Mouse (Mus musculus) forebrain, embryonic 15.5 days (tissue): ENCODE results near the gene Endou. TPM values are rescaled to one million over a fixed set of nuclear protein-coding genes. Genes with fewer than 3 reads are reported as not detected.

Experiments used
- ATAC-seq: fragments of 200-750 bp; cut with Nextera tagmentation; replicated peaks from 2 replicates; pipeline ENCODE4 v1.8.0; 2017; ENCODE audit warnings: mild to moderate bottlenecking, moderate TSS enrichment, moderate library complexity
- H3K27ac ChIP-seq: fragments of 300-500 bp; sonication (generic); replicated peaks from 2 replicates; pipeline ENCODE4 v1.5.1; 2015; ENCODE audit warnings: mild to moderate bottlenecking, inconsistent platforms
- H3K27me3 ChIP-seq: fragments of 300-500 bp; sonication (generic); 2 replicates; pipeline ENCODE4 v1.6.1; 2015; ENCODE audit warnings: inconsistent platforms
- H3K36me3 ChIP-seq: fragments of 300-500 bp; sonication (generic); 2 replicates; pipeline ENCODE4 v1.6.1; 2015; ENCODE audit warnings: mild to moderate bottlenecking, inconsistent platforms
- H3K4me1 ChIP-seq: fragments of 300-500 bp; sonication (generic); 2 replicates; pipeline ENCODE4 v1.6.1; 2015; ENCODE audit warnings: inconsistent platforms
- H3K4me2 ChIP-seq: fragments of 300-500 bp; sonication (generic); replicated peaks from 2 replicates; pipeline ENCODE4 v1.6.1; 2015; ENCODE audit warnings: mild to moderate bottlenecking, inconsistent platforms
- H3K4me3 ChIP-seq: fragments of 300-500 bp; sonication (generic); 2 replicates; pipeline ENCODE4 v1.5.1; 2015; ENCODE audit warnings: mild to moderate bottlenecking, inconsistent platforms
- H3K9ac ChIP-seq: fragments of 300-500 bp; sonication (generic); replicated peaks from 2 replicates; pipeline ENCODE4 v1.6.1; 2015; ENCODE audit warnings: mild to moderate bottlenecking, inconsistent platforms
- H3K9me3 ChIP-seq: fragments of 300-500 bp; sonication (generic); 2 replicates; pipeline ENCODE4 v1.6.1; 2016; ENCODE audit warnings: inconsistent platforms
- WGBS: fragments of 180-500 bp; shearing (Covaris S2); methylation state at CpG from one replicate; pipeline ENCODE4 v1.1.7; 2015; ENCODE audit warnings: mixed read lengths; 5-methylcytosine and 5-hydroxymethylcytosine counted together
- polyA plus RNA-seq: library from polyadenylated mRNA; unstranded; fragments of >200 nt; fragmentation: Nextera tagmentation; extraction: Ambion mirVana; gene quantifications from 2 replicates; pipeline ENCODE4 v1.2.1, GENCODE M21; 2015

Gene Endou
- 0.22 TPM in 1 of 2 replicates, not detected in the other for polyA plus RNA-seq

DNA sequence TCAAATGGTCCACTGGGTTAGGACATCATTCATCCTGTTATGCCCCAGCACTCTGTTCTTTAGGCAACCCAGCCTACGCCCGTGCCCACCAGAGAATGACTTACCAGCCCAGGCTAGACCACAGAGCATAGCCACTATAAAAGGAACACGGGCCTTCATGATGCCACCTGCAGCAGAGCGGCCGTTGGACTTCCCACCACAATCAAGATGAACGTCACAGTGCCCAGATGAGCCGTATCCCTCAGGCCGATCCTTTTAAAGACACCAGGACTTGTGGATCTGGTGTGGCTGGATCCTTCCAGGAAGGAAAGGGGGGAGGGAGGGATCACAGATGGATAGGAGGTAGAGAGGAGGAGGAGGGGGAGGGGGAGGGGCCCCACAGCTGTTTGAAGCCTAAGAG is at the start of gene Endou:
Endou (minus strand) TSS at position 229 of the 400 bp plus-strand sequence.
- Histone ChIP-seq H3K27ac (no peak within 1 kb of the TSS), H3K9me3 (no peaks in the 10 kb centered on the region), H3K4me3 (no peak within 1 kb of the TSS), H3K9ac (no peak within 1 kb of the TSS), H3K4me1 (no peaks in the 10 kb centered on the region), H3K4me2 (no peak within 1 kb of the TSS), H3K27me3 (no peaks in the 10 kb centered on the region), H3K36me3 (no peaks in the 10 kb centered on the region)
- WGBS: 93% methylated on average over 8 of the region's 8 CpGs
- ATAC-seq: no peak

DNA sequence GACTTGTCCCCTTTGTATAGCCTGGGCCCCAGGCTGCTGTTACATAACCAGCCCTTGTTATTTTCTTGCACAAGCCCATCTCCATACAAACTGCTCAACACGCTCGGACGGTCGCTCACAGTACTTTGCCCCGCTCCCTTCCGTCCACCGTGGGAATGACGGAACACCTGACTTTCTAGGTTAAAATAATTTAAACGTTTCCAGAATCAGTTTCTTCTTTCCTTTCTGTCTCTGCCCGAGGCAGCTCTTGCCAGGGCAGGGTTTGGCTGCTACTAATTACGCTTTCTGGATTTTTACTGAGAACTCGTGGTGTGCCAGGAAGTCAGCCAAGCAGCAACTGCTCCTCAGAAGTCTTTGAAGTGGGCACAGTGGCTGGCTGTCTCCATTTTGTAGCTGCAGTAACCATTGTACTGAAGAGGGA is 49.5 kb upstream of the Endou start:
- H3K9ac ChIP-seq: no peak overlapping the region
- H3K4me3 ChIP-seq: no peak overlapping the region
- peaks cover 30% of the 10 kb centered on the region for H3K4me1 ChIP-seq
- H3K27me3 ChIP-seq: peaks cover 10% of the 10 kb centered on the region; the same call in 1 of the 2 replicates
- no peak overlapping the region for H3K4me2 ChIP-seq
- peak overlapping the region; percentile 7; the same call in 1 of the 2 replicates for H3K27ac ChIP-seq
- no peaks in the 10 kb centered on the region for H3K9me3 ChIP-seq
- 50% methylated on average over 12 of the region's 12 CpGs for WGBS
- no peaks in the 10 kb centered on the region for H3K36me3 ChIP-seq
- no peak for ATAC-seq

DNA sequence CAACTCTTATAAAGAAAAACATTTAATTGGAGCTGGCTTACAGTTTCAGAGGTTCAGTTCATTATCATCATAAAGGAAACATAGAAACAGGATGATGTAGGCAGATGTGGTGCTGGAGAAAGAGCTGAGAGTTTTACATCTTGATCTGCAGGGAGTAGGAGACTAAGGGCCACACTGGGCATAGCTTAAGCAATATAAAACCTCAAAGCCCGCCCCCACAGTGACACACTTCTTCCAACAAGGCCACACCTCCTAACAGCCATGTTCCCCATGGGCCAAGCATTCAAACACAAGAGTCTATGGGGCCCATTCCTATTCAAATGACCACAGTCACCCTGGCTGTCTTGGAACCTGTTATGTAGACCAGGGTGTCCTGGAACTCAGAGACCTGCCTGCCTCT is 48.4 kb upstream of the Endou start:
- 87% methylated on average over 1 of the region's 1 CpGs for WGBS
- ATAC-seq: no peak

DNA sequence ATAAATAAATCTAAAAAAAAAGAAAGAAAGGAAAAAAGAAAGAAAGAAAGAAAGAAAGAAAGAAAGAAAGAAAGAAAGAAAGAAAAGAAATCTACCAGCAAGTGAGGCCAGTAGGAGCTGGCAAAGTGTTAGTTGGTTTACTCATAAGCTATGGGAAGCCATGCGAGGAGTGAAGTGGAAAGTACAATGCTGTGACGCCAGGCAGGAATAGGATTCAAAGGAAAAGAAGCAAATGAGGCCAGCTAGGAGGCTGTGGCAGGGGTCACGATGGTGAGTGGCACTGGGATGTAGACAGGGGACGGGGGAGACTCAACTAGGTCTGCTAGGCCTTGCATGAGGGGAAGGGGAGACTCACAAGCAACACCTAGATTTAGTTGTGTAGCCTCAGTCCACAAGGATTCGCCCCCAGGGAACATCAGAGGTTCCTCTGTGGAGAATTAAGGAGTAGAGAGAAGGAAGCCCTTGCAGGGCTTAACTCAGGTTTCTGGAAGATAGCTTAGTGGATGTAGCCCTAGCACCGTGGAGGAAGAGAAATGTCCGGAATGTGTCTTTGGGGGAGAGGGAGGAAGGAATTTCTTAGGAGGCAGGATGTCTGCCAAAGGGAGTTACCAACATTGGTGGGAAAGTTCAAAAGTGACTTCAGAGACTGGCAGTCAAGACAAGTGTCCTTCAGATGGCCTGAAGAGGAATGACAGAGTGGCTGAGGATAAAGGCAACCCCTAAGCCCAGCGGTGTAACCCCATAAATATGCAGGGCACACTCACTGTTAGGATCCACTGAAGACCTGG is 47.4 kb upstream of the Endou start, which contains the start of gene Slc48a1:
Slc48a1 (plus strand) TSS at position 210 of the 788 bp plus-strand sequence.
- ATAC-seq: no peak
- Histone ChIP-seq H3K27me3 (peaks cover 10% of the 10 kb centered on the region; the same call in 1 of the 2 replicates), H3K9ac (no peak within 1 kb of the TSS), H3K36me3 (no peaks in the 10 kb centered on the region), H3K4me1 (peaks cover 25% of the 10 kb centered on the region), H3K9me3 (no peaks in the 10 kb centered on the region), H3K4me3 (no peak within 1 kb of the TSS), H3K4me2 (no peak within 1 kb of the TSS), H3K27ac (no peak within 1 kb of the TSS)
- WGBS: 75% methylated on average over 8 of the region's 8 CpGs

More for the DNA sequence above, 48.4 kb upstream of the Endou start:
- Histone ChIP-seq H3K36me3 (no peaks in the 10 kb centered on the region), H3K4me1 (peaks cover 25% of the 10 kb centered on the region), H3K9me3 (no peaks in the 10 kb centered on the region), H3K9ac (no peak overlapping the region), H3K4me3 (no peak overlapping the region), H3K27me3 (peaks cover 10% of the 10 kb centered on the region; the same call in 1 of the 2 replicates), H3K4me2 (no peak overlapping the region), H3K27ac (no peak overlapping the region)

DNA sequence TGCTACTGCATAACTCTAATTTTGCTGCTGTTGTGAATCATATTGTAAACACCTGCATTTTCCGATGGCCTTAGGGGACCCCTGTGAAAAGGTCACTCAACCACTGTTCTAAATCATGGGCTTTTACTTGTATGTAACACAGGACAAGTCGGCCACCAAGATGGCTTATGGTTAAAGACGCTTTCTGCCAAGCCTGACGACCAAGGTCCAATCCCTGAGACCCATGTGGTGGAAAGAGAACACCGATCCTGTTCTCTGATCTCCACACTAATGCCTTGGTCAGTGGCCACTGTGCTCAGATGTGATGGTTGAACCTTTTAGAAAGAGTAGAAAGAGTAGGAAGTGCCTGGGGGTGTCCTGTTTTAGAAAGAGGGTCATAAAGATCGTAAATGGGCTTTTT is 45.8 kb upstream of the Endou start:
- H3K27me3 ChIP-seq: no peaks in the 10 kb centered on the region
- no peak for ATAC-seq
- H3K4me1 ChIP-seq: peaks cover 21% of the 10 kb centered on the region
- no peak overlapping the region for H3K4me3 ChIP-seq
- WGBS: 89% methylated on average over 6 of the region's 6 CpGs
- no peak overlapping the region for H3K9ac ChIP-seq
- no peaks in the 10 kb centered on the region for H3K9me3 ChIP-seq
- H3K4me2 ChIP-seq: no peak overlapping the region
- H3K27ac ChIP-seq: no peak overlapping the region
- no peaks in the 10 kb centered on the region for H3K36me3 ChIP-seq

DNA sequence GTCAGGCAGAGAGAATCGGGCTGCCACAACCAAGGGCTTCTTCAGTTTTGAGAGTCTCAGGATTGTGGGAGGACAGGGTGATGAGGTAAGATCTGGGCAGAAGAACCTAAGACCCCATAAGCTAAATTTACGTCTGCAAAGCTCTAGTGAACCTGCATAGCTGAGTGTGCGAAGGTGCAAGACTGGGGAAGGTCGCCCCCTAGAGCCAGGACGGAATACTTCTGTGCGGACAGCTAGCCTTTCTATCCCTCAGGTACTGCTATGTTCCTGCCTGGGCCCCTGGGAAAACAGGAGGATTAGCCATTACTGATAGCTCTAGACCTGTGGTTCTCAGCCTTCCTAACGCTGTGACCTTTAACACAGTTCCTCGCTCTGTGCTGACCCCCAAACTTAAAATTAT is 45.4 kb upstream of the Endou start:
- Histone ChIP-seq H3K4me3 (no peak overlapping the region), H3K9me3 (no peaks in the 10 kb centered on the region), H3K27ac (no peak overlapping the region), H3K9ac (no peak overlapping the region), H3K4me2 (no peak overlapping the region), H3K36me3 (no peaks in the 10 kb centered on the region), H3K27me3 (no peaks in the 10 kb centered on the region), H3K4me1 (peaks cover 17% of the 10 kb centered on the region; the same call in 1 of the 2 replicates)
- WGBS: 7% methylated on average over 8 of the region's 8 CpGs
- ATAC-seq: no peak

DNA sequence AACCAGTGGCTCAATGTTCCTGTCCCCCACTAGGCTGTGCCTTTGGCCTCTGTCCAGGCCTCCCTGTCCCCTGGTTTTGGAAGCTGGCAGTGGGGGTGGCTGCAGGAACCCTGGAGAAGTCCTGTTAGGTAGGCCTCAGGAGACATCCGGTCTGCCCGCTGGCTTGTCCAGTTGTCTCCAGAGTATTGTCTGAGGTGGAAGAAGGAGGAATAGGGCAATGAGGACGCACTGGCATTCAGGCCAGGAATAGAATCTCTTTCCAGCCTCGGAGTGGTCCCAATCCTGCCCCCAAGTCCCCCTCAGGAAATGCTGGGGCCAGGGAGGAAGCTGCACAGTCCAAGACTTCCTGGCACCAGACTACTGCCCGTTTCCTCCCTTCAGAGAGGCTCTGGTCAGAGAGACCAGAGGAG is 42.8 kb upstream of the Endou start:
- H3K4me1 ChIP-seq: 0 out of 2 replicates have a peak, but pooled peaks cover 6% of the 10 kb centered on the region
- ATAC-seq: no peak
- H3K36me3 ChIP-seq: no peaks in the 10 kb centered on the region
- H3K4me3 ChIP-seq: no peak overlapping the region
- no peak overlapping the region for H3K4me2 ChIP-seq
- peaks cover 8% of the 10 kb centered on the region; the same call in 1 of the 2 replicates for H3K27me3 ChIP-seq
- H3K27ac ChIP-seq: 0 out of 2 replicates have a peak overlapping the region, but pooled peaks have one; percentile 11
- 72% methylated on average over 5 of the region's 5 CpGs for WGBS
- H3K9me3 ChIP-seq: no peaks in the 10 kb centered on the region
- no peak overlapping the region for H3K9ac ChIP-seq

DNA sequence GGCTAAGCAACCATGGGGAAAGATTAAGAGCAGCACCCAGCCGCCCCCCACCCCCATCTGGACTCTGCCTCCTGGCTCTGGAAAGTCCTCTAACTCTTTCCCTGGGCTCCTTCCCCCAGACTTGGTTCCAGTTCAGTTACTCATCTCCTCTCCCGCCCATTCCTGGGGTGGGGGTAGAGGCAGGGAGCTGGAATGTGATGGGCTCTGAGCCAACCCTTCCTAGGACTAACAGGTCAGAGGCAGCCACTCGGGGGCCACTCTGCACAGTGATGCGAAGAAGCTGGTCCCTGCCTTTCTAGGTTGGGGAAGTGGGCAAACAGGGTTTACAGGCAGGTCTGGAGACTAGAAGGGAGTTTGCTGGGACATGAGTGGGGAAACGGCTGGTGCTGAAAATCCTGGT is 42.0 kb upstream of the Endou start:
- Histone ChIP-seq H3K9ac (no peak overlapping the region), H3K27ac (peak overlapping the region; percentile 19; the same call in 1 of the 2 replicates), H3K27me3 (peaks cover 12% of the 10 kb centered on the region; the same call in 1 of the 2 replicates), H3K4me1 (peaks cover 11% of the 10 kb centered on the region), H3K4me3 (no peak overlapping the region), H3K36me3 (no peaks in the 10 kb centered on the region), H3K9me3 (no peaks in the 10 kb centered on the region), H3K4me2 (no peak overlapping the region)
- ATAC-seq: no peak
- 32% methylated on average over 5 of the region's 5 CpGs for WGBS

DNA sequence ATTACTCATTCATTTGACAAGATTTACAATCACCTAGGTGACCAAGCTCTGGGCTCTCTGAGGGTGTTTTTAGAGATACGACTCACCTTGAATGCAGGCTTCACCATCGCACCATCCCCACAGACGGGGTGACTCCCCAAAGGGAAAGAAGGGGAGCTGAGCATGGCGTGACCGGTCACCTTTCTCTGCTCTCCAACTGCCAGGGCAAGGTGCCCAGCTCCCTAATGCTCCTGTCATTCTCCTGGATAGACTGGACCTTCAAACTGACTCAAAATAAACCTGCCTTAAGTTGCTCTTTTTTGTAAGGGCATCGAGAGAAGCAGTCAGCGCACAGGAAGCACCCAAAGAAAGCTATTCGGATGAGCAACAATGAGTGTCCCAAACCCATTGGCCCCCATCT is 39.1 kb upstream of the Endou start:
- H3K36me3 ChIP-seq: no peaks in the 10 kb centered on the region
- H3K4me2 ChIP-seq: no peak overlapping the region
- H3K27me3 ChIP-seq: peaks cover 18% of the 10 kb centered on the region
- no peak overlapping the region for H3K4me3 ChIP-seq
- peaks cover 36% of the 10 kb centered on the region for H3K4me1 ChIP-seq
- no peak overlapping the region for H3K9ac ChIP-seq
- no peak for ATAC-seq
- H3K27ac ChIP-seq: no peak overlapping the region
- 72% methylated on average over 8 of the region's 8 CpGs for WGBS
- no peaks in the 10 kb centered on the region for H3K9me3 ChIP-seq

DNA sequence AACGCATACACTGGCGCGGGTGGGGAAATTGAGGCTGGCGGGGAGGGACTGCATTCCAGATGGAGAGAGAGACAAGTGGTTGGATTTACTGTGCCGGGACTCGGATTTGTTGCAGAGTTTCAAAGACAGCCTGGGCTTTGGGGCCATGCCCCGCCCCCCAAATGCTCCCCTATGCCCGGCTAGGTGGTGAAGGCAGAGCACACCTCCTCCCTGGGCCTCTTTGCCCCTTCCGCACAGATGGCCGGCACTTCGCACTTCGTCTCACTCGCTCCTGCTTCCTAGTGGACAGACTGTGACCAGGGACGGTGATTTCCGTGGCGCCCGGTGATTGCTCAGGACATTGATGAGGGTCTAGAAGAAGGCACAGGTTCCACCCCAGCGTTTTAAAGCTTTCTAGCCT is 37.1 kb upstream of the Endou start:
- no peaks in the 10 kb centered on the region for H3K9me3 ChIP-seq
- H3K9ac ChIP-seq: peak overlapping the region; percentile 41
- ATAC-seq: peak; percentile 3; the same call in 1 of the 2 replicates
- 2% methylated on average over 18 of the region's 18 CpGs for WGBS
- H3K4me2 ChIP-seq: peak overlapping the region; percentile 91
- H3K27ac ChIP-seq: peak overlapping the region; percentile 25; the same call in 1 of the 2 replicates
- peaks cover 21% of the 10 kb centered on the region for H3K27me3 ChIP-seq
- peaks cover 36% of the 10 kb centered on the region for H3K4me1 ChIP-seq
- no peaks in the 10 kb centered on the region for H3K36me3 ChIP-seq
- H3K4me3 ChIP-seq: peak overlapping the region; percentile 46

DNA sequence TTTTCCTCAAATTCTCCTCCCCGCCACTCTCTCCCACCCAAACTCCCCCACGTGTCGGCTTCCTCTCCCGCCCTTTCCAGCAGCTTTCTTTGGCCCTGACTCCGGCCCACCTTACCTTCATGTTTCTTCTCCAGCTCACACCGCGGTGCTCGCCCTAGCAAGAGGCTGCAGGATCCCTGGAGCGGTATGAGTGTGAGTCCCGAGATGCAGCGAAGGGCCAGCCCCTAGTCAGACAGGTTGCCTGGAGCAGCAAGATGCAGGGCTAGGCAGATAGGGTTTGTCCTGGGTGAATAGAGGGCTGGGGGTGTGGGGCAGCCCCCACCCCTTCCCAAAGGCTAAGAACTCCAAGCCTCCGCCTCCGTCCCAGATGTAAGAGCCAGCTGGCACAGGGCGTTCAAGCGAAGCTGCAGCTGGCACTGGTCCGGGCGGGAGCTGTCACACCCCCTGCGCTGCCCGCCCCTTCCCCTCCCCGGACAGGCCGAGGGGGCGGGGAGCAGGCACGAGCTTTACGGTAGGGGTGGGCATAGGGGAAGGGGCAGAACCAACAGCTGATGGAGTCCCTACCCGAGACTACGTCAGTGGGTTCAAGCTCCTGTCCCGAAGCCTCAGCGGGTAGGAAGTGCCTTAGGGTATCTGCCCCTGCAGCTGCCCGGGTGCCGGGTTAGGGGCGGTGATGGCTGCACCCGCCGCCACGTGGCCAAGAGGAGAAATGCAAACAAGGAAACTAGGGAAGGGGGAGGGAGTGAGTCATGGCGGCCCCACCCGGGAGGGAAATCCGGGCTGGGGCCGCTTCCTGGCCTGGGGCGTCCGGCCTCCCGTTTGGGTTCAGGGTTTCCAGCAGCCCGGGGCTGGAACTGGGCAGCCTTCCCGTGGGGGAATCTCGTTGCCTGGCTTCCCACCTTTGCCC is 36.4 kb upstream of the Endou start, which contains the start of gene Rapgef3:
Rapgef3 (minus strand) TSS at position 693 of the 907 bp plus-strand sequence.
- Histone ChIP-seq H3K36me3 (no peaks in the 10 kb centered on the region), H3K27me3 (peaks cover 21% of the 10 kb centered on the region)

More for the DNA sequence above, 36.4 kb upstream of the Endou start, which contains the start of gene Rapgef3:
- WGBS: under 1% methylated on average over 44 of the region's 44 CpGs
- H3K9ac ChIP-seq: peak within 1 kb of the TSS; percentile 41
- H3K4me2 ChIP-seq: peak within 1 kb of the TSS; percentile 91
- H3K27ac ChIP-seq: peak within 1 kb of the TSS; percentile 42
- peaks cover 32% of the 10 kb centered on the region for H3K4me1 ChIP-seq
- peak; percentile 83 for ATAC-seq
- peak within 1 kb of the TSS; percentile 46 for H3K4me3 ChIP-seq
- no peaks in the 10 kb centered on the region for H3K9me3 ChIP-seq
